Mouse (Mus musculus): Measurements from ENCODE around the gene Ccdc78.
"Not testable (repeated sequence)": the region's sequence is repeated elsewhere in the genome, so short reads cannot be mapped to it uniquely, and the experiment has no call there.

DNA sequence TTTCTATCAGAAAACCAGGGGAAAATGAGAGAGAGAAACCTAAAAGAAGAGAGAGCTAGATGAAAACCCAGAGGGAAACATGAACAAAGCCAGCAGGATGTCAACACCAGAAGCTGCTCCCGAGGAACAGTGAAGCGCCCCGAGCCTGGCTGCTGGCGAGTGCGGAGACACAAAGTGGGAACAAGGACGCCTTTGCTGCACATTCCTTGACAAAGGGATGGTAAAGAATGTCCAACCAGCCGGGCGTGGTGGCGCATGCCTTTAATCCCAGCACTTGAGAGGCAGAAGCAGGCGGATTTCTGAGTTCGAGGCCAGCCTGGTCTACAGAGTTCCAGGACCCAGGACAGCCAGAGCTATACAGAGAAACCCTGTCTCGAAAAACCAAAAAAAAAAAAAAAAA is 44.9 kb upstream of the Ccdc78 start:
- TF ChIP-seq POLR2A (IDR thresholded peaks at IDR 0.05; ENCODE audit: control insufficient read depth in 1 of 2, insufficient read depth in 1 of 2, low read depth in 1 of 2, low read length in 2 of 2, poor library complexity in 1 of 2); ZNF384 (IDR thresholded peaks at IDR 0.05; ENCODE audit: low read depth, low read length); ZC3H11A (IDR thresholded peaks at IDR 0.05; ENCODE audit: low read depth, low read length); CTCF (IDR thresholded peaks at IDR 0.05 in 2 of 3, conservative IDR thresholded peaks at IDR 0.05 in 1 of 3; ENCODE audit: control insufficient read depth in 1 of 3, insufficient read depth in 1 of 3, low read depth in 2 of 3, low read length in 3 of 3, poor library complexity in 1 of 3, severe bottlenecking in 1 of 3): not testable (repeated sequence)

Measured in MEL (cell line).